Mouse (Mus musculus) heart, postnatal 0 days (tissue): ENCODE measurements around the gene Frmd4b.

Source experiments
- CTCF ChIP-seq: IDR thresholded peaks from 2 replicates; pipeline ENCODE4 v1.5.1; 2016; ENCODE audit warnings: antibody characterized with exemption, control low read depth, low read depth
- EP300 ChIP-seq: IDR thresholded peaks from 2 replicates; pipeline ENCODE4 v1.6.1; 2016; ENCODE audit warnings: antibody characterized with exemption, low read depth

GRCm38 (mm10) chr6:97405311-97405710, 212.0 kb downstream of the Frmd4b start:
- TF ChIP-seq EP300 (no peak), CTCF (no peak)
